Mouse (Mus musculus) heart, embryonic 13.5 days (tissue): ENCODE results near the gene Cdca4. TPM values are rescaled to one million over a fixed set of nuclear protein-coding genes. Genes with fewer than 3 reads are reported as not detected.

Experiments used
- ATAC-seq: fragments of 200-750 bp; cut with Nextera tagmentation; 2 replicates; pipeline ENCODE4 v1.8.0; 2017; ENCODE audit warnings: moderate TSS enrichment; ENCODE audit not compliant: insufficient number of reproducible peaks, low FRiP score, low TSS enrichment; ENCODE audit errors: extremely low read depth
- H3K27ac ChIP-seq: fragments of 300-500 bp; sonication (generic); replicated peaks from 2 replicates; pipeline ENCODE4 v1.5.1; 2015; ENCODE audit warnings: moderate library complexity, mild to moderate bottlenecking, inconsistent platforms
- H3K27me3 ChIP-seq: fragments of 300-500 bp; sonication (generic); replicated peaks from 2 replicates; pipeline ENCODE4 v1.6.1; 2015; ENCODE audit warnings: mild to moderate bottlenecking, inconsistent platforms
- H3K36me3 ChIP-seq: fragments of 300-500 bp; sonication (generic); 2 replicates; pipeline ENCODE4 v1.6.1; 2015; ENCODE audit warnings: mild to moderate bottlenecking, inconsistent platforms
- H3K4me1 ChIP-seq: fragments of 300-500 bp; sonication (generic); 2 replicates; pipeline ENCODE4 v1.6.1; 2015; ENCODE audit warnings: inconsistent platforms
- H3K4me2 ChIP-seq: fragments of 300-500 bp; sonication (generic); 2 replicates; pipeline ENCODE4 v1.6.1; 2015; ENCODE audit warnings: inconsistent platforms, mild to moderate bottlenecking, moderate library complexity
- H3K4me3 ChIP-seq: fragments of 300-500 bp; sonication (generic); 2 replicates; pipeline ENCODE4 v1.5.1; 2015; ENCODE audit warnings: moderate library complexity, mild to moderate bottlenecking, inconsistent platforms
- H3K9ac ChIP-seq: fragments of 300-500 bp; sonication (generic); 2 replicates; pipeline ENCODE4 v1.6.1; 2015; ENCODE audit warnings: inconsistent platforms, mild to moderate bottlenecking, moderate library complexity
- H3K9me3 ChIP-seq: fragments of 300-500 bp; sonication (generic); 2 replicates; pipeline ENCODE4 v1.6.1; 2016; ENCODE audit warnings: inconsistent platforms
- WGBS: fragments of 180-500 bp; shearing (Covaris S2); methylation state at CpG from one replicate; pipeline ENCODE4 v1.1.7; 2015; ENCODE audit warnings: mixed read lengths; 5-methylcytosine and 5-hydroxymethylcytosine counted together
- polyA plus RNA-seq: library from polyadenylated mRNA; unstranded; fragments of >200 nt; fragmentation: Nextera tagmentation; extraction: Ambion mirVana; gene quantifications from 2 replicates; pipeline ENCODE4 v1.2.1, GENCODE M21; 2015

Gene Cdca4
- polyA plus RNA-seq, 1 experiment from 2014 or later, result 49.1 TPM

DNA sequence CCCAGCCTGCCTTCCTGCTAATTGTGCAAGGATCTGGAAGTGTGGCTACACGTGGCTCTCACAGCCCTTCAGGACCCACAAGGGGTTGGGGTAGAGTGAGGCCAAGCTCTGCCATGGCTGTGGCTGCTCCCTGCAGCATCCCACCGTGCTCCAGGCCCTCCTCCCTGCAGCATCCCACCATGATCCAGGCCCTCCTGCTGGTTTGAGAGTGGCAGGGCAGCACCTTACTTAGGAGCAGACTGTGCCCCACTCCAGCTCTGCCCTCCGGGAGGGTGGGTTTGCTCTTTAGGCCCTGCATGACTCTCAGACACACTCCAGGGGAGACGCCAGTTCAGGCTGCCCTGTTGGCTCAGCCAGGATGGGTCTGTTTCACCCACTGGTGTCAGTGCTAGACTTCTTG is 58.8 kb downstream of the Cdca4 start:
- no peak overlapping the region for H3K9ac ChIP-seq
- H3K4me2 ChIP-seq, result no peak overlapping the region
- 68% methylated on average over 4 of the region's 4 CpGs for WGBS
- H3K9me3 ChIP-seq, result peaks cover 4% of the 10 kb centered on the region
- no peak overlapping the region for H3K27ac ChIP-seq
- ATAC-seq, result no peak
- H3K4me3 ChIP-seq, result no peak overlapping the region
- no peaks in the 10 kb centered on the region for H3K36me3 ChIP-seq
- peaks cover 16% of the 10 kb centered on the region; the same call in 1 of the 2 replicates for H3K27me3 ChIP-seq
- H3K4me1 ChIP-seq, result peaks cover 21% of the 10 kb centered on the region

Other genes starting within 250 kb of the Cdca4 start
- 3.2 TPM in 2 replicates for gene Inf2, start 240.6 kb downstream of the Cdca4 start, polyA plus RNA-seq
- gene Adssl1, start 209.4 kb downstream of the Cdca4 start, polyA plus RNA-seq, result 69.3 and 83.9 TPM in 2 replicates
- 129 and 149 TPM in 2 replicates for gene Siva1, start 184.7 kb downstream of the Cdca4 start, polyA plus RNA-seq
- 59.2 and 66.6 TPM in 2 replicates for gene Akt1, start 154.5 kb downstream of the Cdca4 start, polyA plus RNA-seq
- gene Zbtb42, start 150.6 kb downstream of the Cdca4 start, polyA plus RNA-seq, result 5.8 and 6.2 TPM in 2 replicates
- 4.0 and 4.3 TPM in 2 replicates for gene Cep170b, start 109.0 kb downstream of the Cdca4 start, polyA plus RNA-seq
- 5.5 and 7.0 TPM in 2 replicates for gene Pld4, start 68.8 kb downstream of the Cdca4 start, polyA plus RNA-seq
- 1.1 and 1.2 TPM in 2 replicates for gene Ahnak2, start 26.8 kb downstream of the Cdca4 start, polyA plus RNA-seq
- 7.6 and 8.0 TPM in 2 replicates for gene Clba1, start 20.5 kb downstream of the Cdca4 start, polyA plus RNA-seq
- gene Gpr132, start 38.8 kb upstream of the Cdca4 start, polyA plus RNA-seq, result 0.08 and 0.16 TPM in 2 replicates
- gene Jag2, start 100.4 kb upstream of the Cdca4 start, polyA plus RNA-seq, result 2.5 and 2.7 TPM in 2 replicates
- 45.3 and 47.2 TPM in 2 replicates for gene Nudt14, start 112.7 kb upstream of the Cdca4 start, polyA plus RNA-seq
- gene Btbd6, start 147.1 kb upstream of the Cdca4 start, polyA plus RNA-seq, result 21.7 and 22.0 TPM in 2 replicates
- gene Brf1, start 171.3 kb upstream of the Cdca4 start, polyA plus RNA-seq, result 32.5 and 35.5 TPM in 2 replicates
- gene Pacs2, start 185.1 kb upstream of the Cdca4 start, polyA plus RNA-seq, result 7.0 and 7.7 TPM in 2 replicates
- not detected in 2 replicates for gene Tex22, start 245.1 kb upstream of the Cdca4 start, polyA plus RNA-seq